ENCODE assay signal across 8 mouse cellular contexts in genomic region chr2:163597661-163598060, GRCm38 (mm10). TPM values are rescaled to one million over a fixed set of nuclear protein-coding genes. Genes with fewer than 3 reads are reported as not detected.
DNase-seq lines count a peak whose midpoint lies in the region; ATAC-seq lines count a peak whose summit lies in the region.

No protein-coding gene starts in this region.

- H3K4me1 ChIP-seq in midbrain, embryonic 11.5 days (ENCODE audit: control insufficient read depth, insufficient read depth, low read length) = peaks cover 1% of the 10 kb centered on the region
- peaks cover 10% of the 10 kb centered on the region for H3K4me1 ChIP-seq in midbrain, embryonic 10.5 days
- peaks cover 7% of the 10 kb centered on the region for H3K4me1 ChIP-seq in neural tube, embryonic 15.5 days

- no peak for ATAC-seq in midbrain, embryonic 11.5 days (ENCODE audit: low FRiP score)
- no peak for ATAC-seq in neural tube, embryonic 15.5 days (ENCODE audit: low FRiP score)

- no peak overlapping the region for H3K27ac ChIP-seq in midbrain, embryonic 11.5 days (ENCODE audit: low read depth, low read length)
- no peak overlapping the region for H3K27ac ChIP-seq in midbrain, embryonic 10.5 days (replicated peaks)
- no peak overlapping the region for H3K27ac ChIP-seq in neural tube, embryonic 15.5 days (replicated peaks)

- DNase-seq in cerebellum, postnatal 36 days = peak; percentile 24 to 29
- DNase-seq in cerebellum, adult 9-10 months = no peak
- DNase-seq in midbrain, embryonic 11.5 days (ENCODE audit: low spot score, missing footprints) = peak; percentile 80
- DNase-seq in midbrain, embryonic 10.5 days (ENCODE audit: low spot score) = no peak
- DNase-seq in adrenal gland, postnatal 14 days = peak; percentile 78
- DNase-seq in layer of hippocampus, adult 9-11 months = peak; percentile 44
- peak; percentile 30 for DNase-seq in retina, postnatal 7 days (ENCODE audit: low read depth, low spot score)

- no peak overlapping the region for H3K4me2 ChIP-seq in midbrain, embryonic 11.5 days
- no peak overlapping the region for H3K4me2 ChIP-seq in neural tube, embryonic 15.5 days

- H3K27me3 ChIP-seq in midbrain, embryonic 11.5 days (ENCODE audit: control insufficient read depth, insufficient read depth, low read length) = no peaks in the 10 kb centered on the region
- no peaks in the 10 kb centered on the region for H3K27me3 ChIP-seq in midbrain, embryonic 10.5 days (ENCODE audit: low read depth, poor library complexity, severe bottlenecking)
- no peaks in the 10 kb centered on the region; the same call in 1 of the 2 replicates for H3K27me3 ChIP-seq in neural tube, embryonic 15.5 days (replicated peaks)

- H3K36me3 ChIP-seq in midbrain, embryonic 11.5 days (ENCODE audit: control insufficient read depth, insufficient read depth, low read length) = no peaks in the 10 kb centered on the region
- H3K36me3 ChIP-seq in midbrain, embryonic 10.5 days = no peaks in the 10 kb centered on the region
- H3K36me3 ChIP-seq in neural tube, embryonic 15.5 days = no peaks in the 10 kb centered on the region

- H3K4me3 ChIP-seq in midbrain, embryonic 11.5 days (ENCODE audit: low read depth, low read length) = no peak overlapping the region
- H3K4me3 ChIP-seq in midbrain, embryonic 10.5 days = no peak overlapping the region
- no peak overlapping the region for H3K4me3 ChIP-seq in neural tube, embryonic 15.5 days (replicated peaks)

- H3K9me3 ChIP-seq in midbrain, embryonic 11.5 days (ENCODE audit: control insufficient read depth, low read length) = no peaks in the 10 kb centered on the region
- H3K9me3 ChIP-seq in midbrain, embryonic 10.5 days (replicated peaks) = no peaks in the 10 kb centered on the region
- H3K9me3 ChIP-seq in neural tube, embryonic 15.5 days (replicated peaks) = no peaks in the 10 kb centered on the region

- no peak overlapping the region for H3K9ac ChIP-seq in midbrain, embryonic 11.5 days (ENCODE audit: low read length)
- H3K9ac ChIP-seq in neural tube, embryonic 15.5 days (replicated peaks) = no peak overlapping the region

- WGBS in midbrain, embryonic 11.5 days = 58% methylated on average over 4 of the region's 4 CpGs
- WGBS in midbrain, embryonic 10.5 days = 65% methylated on average over 4 of the region's 4 CpGs
- 64% methylated on average over 4 of the region's 4 CpGs for WGBS in neural tube, embryonic 15.5 days

RNA-seq across cellular contexts. Expression of gene Ttpal, which starts 4.5 kb away (rescaled TPM):
- polyA plus RNA-seq in midbrain, embryonic 11.5 days (2014; fragmentation: Nextera tagmentation; extraction: Ambion mirVana) = 39.9 and 44.5 TPM in 2 replicates
- 29.9 and 38.4 TPM in 2 replicates for polyA plus RNA-seq in midbrain, embryonic 10.5 days (2016; fragmentation: Nextera tagmentation; extraction: Ambion mirVana)
- 29.9 and 33.4 TPM in 2 replicates for total RNA-seq in adrenal gland, postnatal 14 days (2021)
- polyA plus RNA-seq in neural tube, embryonic 15.5 days (2015; fragmentation: Nextera tagmentation; extraction: Ambion mirVana) = 37.5 and 39.1 TPM in 2 replicates

RNA-seq across cellular contexts. Expression of gene Serinc3, which starts 47.3 kb away (rescaled TPM):
- 35.0 and 38.8 TPM in 2 replicates for polyA plus RNA-seq in midbrain, embryonic 11.5 days (2014; fragmentation: Nextera tagmentation; extraction: Ambion mirVana)
- 24.7 and 28.7 TPM in 2 replicates for polyA plus RNA-seq in midbrain, embryonic 10.5 days (2016; fragmentation: Nextera tagmentation; extraction: Ambion mirVana)
- total RNA-seq in adrenal gland, postnatal 14 days (2021) = 390 and 468 TPM in 2 replicates
- polyA plus RNA-seq in neural tube, embryonic 15.5 days (2015; fragmentation: Nextera tagmentation; extraction: Ambion mirVana) = 33.6 and 41.2 TPM in 2 replicates

Comparison
In these comparisons a context has a peak if more than half of its experiments do, and no peak if none do; other contexts are left out.
1. DNase-seq: peak in cerebellum, postnatal 36 days (2 of 2), midbrain, embryonic 11.5 days (single experiment), adrenal gland, postnatal 14 days (single experiment), layer of hippocampus, adult 9-11 months (single experiment) and retina, postnatal 7 days (single experiment); none in cerebellum, adult 9-10 months (single experiment) and midbrain, embryonic 10.5 days (single experiment).